Mouse (Mus musculus) left cerebral cortex, postnatal 14 days (tissue): ENCODE data around the gene Izumo1. TPM values are rescaled to one million over a fixed set of nuclear protein-coding genes. Genes with fewer than 3 reads are reported as not detected.

ENCODE experiments used
- DNase-seq, 2 experiments: peaks; one replicate each; pipeline ENCODE4 v3.0.0; 2021 to 2022; ENCODE audit warnings: low spot score in 2 of 2, mixed read lengths in 1 of 2
- intact Hi-C: fragments of 180-260 bp; cut with DNase I; formaldehyde crosslinking; loops from one replicate; pipeline ENCODE4 v1.15.1; 2025
- long read RNA-seq, 2 experiments: library from polyadenylated mRNA; stranded (forward); transcript quantifications; one replicate each; pipeline ENCODE4 v2.0.0; 2021
- total RNA-seq, 2 experiments: library from RNA; stranded (reverse); gene quantifications; 2 replicates each; pipeline ENCODE4 v1.2.3; 2021

Gene Izumo1
- under 1 TPM in 1 of 2 experiments, not detected in 1; 0.26 TPM for total RNA-seq
- long read RNA-seq, experiment 1 = 0 reads
- long read RNA-seq, experiment 2 = 0 reads

DNA sequence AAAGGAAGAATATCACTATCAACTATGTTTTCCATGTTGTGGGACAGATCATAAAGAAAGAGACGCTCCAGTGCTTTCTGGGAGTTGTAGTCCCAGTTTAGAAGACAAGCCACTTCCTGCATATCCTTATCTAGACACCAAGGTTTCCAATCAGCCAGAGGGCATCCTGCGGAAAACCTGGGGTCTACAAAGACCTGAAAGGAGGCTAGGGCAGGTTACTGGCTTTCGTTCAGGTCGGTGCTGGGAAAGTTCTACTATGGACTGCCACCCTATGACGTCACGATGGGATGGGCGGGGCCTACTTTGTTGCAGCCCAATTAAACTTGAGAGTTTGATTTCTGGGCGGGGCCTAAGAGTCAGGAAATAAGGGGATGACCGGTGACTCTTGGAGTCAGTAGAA lies at the start of gene Izumo1:
Gene Izumo1, plus strand, starts transcription at position 369 of the 400 bp plus-strand sequence.
- intact Hi-C loops = no loop called here
- no peak for DNase-seq

DNA sequence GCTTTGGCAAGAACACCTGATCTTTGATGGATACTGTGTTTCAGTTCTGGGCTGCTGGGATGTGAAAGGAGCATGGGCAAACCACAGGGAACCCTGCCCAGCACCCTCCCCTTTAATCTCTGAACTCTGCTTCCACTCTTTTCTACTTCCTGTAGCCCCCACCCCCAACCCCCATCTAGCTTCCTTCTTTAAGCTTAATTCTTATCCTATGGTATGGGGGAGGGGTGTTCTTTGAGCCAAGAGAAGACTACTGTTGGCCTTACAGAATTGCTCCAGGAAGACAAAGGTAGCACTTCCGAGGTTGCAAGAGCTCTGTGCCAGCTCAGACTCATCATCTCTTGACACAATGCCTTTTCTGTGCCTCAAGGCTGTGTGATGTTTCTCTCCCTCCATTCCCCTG lies 49.6 kb upstream of the Izumo1 start:
- no peak for DNase-seq
- intact Hi-C loops = no loop called here

DNA sequence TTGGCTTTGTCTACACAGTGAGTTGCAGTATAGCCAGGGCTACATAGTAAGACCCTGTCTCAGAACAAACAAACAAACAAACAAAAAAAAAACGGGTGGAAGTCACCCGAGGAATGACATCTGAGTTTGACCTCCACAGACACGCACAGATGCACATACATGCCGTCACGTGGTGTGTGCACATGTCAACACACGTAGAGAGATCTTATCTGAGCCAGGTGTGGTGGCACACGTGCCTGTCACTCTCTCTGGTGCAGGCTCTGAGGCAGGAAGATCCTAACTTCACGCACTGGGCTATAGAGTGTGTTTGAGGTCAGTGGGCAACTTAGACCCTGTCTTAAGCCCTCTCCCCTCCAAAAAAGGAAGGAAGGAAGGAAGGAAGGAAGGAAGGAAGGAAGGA lies 47.7 kb upstream of the Izumo1 start:
- DNase-seq = no peak
- intact Hi-C loops = no loop called here

DNA sequence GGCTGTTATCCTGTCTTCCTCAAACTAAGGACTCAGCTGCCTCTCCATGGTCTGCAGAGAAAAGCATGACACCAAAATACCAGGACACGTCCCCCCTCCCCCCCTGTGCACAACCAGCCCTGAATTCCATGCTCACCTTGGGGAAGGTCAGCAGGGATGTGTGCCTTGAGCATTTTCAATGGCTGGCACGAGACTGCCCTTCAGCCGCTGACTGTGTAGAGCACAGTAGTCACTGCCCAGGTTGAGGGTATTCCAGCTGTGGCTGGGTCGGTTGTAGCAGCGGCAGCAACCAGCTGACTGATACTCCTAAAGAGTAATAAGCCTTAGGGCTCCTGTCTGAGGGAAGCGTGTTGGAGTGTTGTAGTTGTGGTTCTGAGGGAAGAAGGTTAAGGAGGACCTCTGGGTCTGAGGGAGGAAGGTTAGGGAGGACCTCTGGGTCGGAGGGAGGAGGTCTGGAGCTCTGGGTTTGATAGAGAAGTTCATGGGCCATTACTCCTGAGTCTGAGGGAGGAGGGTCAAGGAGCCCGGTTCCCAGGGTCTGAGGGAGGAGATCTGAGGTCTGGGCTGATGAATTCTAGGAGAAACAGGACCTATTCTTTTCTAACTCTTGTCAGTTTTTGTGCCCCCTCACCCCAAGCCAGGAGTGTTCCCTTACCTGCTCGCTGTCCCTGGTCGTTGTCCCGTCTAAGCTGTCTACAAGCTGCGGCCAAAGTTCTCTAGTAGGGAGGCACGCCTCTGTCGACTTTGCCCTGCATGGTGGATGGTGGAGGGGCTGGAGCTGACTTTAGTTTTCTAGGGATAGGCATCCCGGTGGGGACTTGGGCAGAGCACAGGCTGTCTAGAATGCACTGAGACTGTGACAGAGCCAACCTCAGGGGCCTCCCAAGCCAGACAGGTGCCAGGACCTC lies 46.9 kb upstream of the Izumo1 start:
- intact Hi-C loops = no loop called here
- DNase-seq = no peak

DNA sequence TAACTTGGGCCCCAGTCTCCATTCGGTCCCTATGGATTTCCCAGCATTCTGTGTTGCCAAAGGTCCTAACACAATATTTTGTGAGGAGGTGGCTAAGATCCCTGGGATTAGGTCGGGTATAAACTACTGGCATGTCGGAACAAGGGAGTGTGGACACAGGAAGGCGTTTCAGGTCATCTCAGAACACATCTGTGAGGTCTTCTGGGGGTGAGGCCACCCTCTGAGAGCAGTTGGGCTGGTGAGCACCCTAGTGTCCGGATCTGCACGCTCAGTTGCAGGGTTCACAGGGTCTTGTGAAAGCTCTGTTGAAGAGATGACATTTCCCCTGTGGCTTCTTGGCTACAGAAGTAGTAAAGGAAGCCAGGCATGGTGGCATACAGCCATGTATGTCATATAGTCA lies 35.7 kb upstream of the Izumo1 start:
- DNase-seq = no peak
- intact Hi-C loops = no loop called here

DNA sequence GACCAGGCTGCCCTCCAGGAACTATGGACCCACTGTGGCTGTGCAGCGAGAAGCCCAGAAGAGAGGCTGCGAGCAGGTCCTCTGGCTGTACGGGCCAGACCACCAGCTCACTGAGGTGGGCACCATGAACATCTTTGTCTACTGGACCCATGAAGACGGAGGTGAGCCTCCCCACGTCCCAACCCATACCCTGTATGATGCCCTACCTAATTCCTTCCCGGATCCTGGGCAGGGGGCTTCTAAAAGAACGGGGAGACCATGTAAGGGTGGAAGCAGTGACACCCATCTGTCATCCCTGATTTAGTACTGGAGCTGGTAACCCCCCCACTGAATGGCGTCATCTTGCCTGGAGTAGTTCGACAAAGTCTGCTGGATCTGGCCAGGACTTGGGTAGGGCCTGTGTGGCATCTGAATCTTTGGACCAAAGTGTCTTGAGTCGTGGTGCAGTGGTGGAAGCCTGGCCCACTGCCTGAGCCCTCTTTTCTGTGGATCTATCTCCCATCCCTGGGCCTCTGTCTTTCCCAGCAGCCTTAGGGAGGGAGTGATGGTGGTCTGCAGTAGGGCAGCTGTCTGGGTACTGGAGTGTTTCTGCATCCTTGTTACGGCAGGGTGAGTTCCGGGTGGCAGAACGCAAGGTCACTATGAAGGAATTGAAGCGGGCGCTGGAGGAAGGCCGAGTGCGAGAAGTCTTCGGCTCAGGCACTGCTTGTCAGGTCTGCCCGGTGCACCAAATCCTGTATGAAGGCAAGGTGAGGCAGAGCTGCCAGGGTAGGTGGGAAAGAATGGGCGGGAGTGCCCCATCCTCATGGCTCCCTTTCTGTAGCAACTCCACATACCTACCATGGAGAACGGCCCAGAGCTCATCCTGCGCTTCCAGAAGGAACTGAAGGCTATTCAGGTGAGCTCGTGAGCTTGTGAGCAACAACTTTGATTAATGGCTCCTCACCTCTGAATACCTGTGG lies 33.7 kb upstream of the Izumo1 start:
- intact Hi-C loops = no loop called here
- no peak for DNase-seq

DNA sequence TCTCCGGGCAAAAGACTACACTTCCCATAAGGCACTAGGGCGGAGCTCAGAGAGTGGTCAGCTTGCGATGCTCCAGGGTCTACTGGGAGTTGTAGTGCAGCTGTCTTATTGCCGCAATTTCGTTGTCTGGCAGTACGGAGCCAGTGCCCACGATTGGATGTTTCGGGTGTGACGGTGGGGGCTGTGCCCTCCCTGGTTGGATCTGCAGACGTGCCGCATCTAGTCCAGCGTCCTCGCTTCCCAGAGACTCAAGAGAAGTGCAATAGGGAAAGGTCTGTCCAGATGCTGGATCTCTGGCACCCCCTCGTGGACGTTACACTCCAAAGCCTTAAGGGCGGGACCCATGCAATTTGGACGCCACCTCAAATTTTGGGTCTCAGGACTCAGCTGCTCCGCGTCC lies 32.4 kb upstream of the Izumo1 start:
- peak; percentile 96 to 99 for DNase-seq
- intact Hi-C loops = no loop called here

DNA sequence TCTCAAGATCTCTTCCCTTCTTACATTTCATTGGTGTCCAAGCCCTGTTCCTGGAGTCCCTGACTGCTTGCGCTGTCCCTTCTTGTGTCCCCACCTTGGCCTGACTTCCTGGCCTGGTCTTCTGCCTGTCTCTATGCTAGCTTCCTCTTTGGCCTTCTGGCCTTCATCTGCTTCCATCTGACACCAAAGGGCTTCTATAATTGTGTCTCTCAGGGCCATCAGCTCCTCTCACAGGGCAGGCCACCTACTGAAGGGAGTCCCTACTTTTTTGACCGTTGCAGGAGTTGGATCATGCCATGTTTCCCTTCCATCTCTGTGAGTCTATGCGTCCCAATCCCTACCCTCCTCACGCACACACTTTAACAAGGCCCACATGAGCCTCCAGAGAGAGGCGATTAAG lies 31.7 kb upstream of the Izumo1 start:
- intact Hi-C loops = no loop called here
- DNase-seq = no peak

DNA sequence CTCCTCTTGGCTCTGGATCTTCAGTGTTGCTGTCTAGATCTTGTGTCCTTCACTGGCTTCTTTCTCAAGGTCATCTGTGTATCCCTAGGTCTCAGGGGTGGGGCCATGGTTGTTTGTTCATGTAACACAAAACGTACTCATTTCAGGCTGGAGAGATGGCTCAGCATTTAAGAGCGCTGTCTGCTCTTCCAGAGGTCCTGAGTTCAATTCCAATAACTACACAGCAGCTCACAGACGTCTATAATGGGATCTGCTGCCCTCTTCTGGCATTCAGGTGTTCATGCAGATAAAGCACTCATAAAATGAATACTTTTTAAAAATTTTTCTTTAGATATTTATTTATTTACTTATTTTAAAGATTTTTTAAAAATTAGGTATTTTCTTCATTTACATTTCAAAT lies 30.7 kb upstream of the Izumo1 start:
- DNase-seq = no peak
- intact Hi-C loops = no loop called here

DNA sequence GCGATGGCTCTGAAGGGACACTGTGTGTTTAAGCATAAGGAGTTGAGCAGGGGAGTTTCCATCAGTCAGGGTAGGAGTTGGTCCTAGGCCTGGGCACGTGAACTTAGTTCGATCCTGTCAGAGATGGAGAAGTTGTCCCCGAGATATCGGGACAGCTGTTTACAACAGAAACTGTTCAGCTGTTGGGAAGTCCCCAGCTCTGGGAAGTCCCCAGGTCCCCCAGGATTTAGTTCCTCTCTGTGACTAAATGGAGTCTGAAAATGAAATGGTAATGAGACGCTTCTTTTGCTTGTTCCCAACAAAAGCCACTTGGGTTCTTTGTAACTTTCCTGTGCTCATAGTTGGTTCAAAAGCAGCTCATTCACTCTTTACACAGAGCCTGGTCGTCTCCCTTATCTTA lies 29.7 kb upstream of the Izumo1 start:
- intact Hi-C loops = no loop called here
- DNase-seq = no peak

DNA sequence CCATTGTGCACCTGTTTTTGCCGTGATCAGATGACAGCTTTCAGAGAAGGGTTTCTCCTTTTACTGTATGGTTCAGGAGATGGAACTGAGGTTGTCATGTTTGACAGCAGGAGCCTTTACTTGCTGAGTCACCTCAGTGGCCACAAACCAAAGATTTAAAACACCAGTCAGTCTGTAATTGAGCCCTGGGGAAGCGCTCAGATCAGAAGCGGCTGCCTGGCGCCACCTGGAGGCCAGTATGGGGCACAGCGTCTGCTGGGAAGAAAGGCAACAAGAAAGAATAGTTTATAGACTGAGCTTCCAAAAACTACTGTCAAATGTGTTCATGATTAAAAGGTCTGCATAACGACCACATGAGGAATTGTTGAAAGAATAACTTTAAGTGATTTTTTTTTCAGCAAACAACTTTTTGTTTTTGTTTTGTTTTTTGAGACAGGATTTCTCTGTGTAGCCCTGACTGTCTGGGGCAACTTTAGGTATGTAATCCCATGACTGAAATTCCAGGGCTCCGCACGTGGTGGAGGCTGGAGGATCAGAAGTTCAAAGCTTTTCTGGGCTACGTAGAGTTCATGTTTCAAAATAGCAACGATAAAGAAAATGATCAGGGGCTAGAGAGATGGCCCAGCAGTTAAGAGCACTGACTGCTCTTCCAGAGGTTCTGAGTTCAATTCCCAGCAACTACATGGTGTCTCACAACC lies 28.3 kb upstream of the Izumo1 start:
- intact Hi-C loops = no loop called here
- DNase-seq = peak; percentile 69 to 81

DNA sequence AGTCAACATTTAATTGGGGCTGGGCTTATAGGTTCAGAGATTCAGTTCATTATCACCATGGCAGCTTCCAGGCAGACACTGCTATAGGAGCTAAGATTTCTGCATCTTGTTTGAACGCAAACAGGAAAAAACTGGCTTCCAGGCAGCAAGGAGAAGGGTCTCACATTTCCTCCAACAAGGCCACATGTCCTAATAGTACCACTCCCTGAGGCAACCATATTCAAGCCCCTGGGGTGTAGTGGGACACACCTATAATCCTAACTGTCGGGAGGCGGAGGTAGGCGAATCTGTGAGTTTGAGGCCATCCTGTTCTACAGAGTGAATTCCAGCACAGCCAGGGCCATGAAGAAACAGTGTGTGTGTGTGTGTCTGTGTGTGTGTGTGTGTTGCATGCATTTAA lies 26.4 kb upstream of the Izumo1 start:
- DNase-seq = no peak
- intact Hi-C loops = loop anchor here (2.0 to 5.0 kb wide), 2 partner anchors 18 to 87 kb away; partner anchors contain the start of gene Ntn5

DNA sequence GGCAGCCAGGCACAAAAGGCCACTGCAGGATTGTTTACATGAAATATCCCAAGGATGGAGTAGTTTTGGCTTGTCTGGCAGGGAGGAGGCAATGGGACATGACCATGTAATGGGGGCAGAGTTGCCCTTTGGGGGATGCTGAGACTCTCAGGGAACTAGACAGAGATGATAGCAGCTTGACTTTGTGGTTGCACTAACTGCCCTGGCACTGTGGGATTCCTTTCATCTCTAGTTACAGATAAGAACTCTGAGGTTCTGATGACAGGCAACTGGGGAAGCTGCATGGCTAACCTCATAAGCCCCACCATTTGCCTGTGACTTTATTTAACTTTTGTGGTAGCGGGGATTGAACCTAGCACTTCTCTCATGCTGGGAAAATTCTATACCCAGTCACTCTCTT lies 25.5 kb upstream of the Izumo1 start:
- intact Hi-C loops = loop anchor here (5.0 kb wide), 1 partner anchor 86 kb away; the partner anchor contains the start of gene Ntn5
- no peak for DNase-seq

DNA sequence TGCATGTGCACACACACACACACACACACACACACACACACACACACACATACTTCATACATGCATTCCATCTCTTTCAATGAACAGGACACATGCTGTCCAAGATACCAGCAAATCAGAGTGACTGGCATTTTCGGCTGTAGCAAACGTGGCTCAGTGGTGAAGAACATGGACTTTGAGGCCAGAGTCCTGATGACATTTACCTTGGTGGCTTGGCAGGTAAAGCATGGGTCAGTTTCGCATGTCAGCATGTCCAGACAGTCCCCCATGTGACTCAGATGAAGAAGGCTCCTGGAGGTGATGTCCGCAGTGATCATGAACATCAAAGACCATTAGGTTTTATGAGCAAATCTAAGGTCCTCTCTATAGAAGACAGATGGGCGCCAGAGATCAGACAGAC lies 24.6 kb upstream of the Izumo1 start:
- DNase-seq = no peak
- intact Hi-C loops = loop anchor here (5.0 kb wide), 1 partner anchor 85 kb away; the partner anchor contains the start of gene Ntn5

DNA sequence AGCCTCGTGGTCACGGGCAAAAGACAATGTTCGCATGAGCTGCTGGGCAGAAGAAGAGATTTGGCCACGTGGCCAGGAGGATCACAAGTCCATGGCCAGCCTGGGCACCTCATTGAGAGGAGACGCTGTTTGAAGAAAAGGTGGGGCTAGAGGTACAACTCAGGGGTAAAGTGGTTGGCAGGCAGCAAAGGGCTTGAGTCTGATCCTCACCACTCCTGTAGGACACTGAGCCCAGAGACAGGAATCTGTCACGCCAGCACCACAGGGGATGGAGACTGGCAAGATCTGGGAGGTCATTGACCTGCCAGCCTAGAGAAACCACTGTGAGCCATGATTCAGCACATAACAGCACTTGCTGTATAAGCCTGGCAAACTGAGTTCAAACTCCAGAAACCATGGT lies 24.1 kb upstream of the Izumo1 start:
- intact Hi-C loops = loop anchor here (5.0 kb wide), 1 partner anchor 85 kb away; the partner anchor contains the start of gene Ntn5
- no peak for DNase-seq

DNA sequence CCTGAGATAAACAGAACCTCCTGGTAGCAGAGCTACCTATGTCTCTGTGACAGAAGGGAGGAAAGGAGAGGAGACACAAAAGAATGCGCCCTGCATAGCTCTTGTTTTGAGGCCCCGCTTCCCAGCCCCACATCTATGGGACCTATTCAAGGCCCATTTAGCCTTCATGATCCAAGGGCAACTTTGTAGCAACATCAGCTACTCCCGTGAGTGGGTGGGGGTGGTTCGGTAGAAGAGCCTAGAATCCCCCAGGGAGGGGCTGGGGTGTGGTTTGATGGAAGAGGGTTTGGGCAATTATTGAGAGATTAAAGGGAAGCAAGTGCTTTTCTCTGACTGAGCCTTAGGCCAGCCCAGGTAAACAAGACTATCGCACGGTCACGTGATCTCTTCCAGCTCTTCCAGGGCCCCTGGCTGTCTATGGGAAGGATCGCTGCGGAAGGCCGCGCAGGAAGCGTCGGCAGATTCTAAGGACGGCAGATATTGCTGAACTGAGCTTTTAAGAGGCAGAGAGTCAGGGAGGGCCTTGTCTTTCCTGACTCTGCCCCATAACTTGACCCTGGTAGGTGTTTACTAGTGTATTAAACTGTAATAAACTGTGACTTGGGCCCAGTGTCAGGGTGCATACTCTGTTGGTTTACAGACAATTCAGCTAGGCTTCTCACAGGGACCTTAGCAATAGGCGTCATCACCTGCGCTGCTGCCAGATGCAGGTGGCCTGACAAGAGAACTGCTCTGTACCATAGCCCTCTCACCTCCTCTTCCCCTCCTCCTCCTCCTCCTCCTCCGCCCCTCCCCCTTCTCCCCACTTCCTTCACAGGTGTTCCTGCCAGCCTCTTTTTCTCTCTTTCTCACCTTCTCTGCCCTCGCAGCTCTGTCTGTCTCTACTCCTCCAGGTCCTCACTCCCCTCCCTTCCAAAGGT lies 22.4 kb upstream of the Izumo1 start:
- intact Hi-C loops = loop anchor here (5.0 kb wide), 1 partner anchor 83 kb away; the partner anchor contains the start of gene Ntn5
- DNase-seq = no peak

DNA sequence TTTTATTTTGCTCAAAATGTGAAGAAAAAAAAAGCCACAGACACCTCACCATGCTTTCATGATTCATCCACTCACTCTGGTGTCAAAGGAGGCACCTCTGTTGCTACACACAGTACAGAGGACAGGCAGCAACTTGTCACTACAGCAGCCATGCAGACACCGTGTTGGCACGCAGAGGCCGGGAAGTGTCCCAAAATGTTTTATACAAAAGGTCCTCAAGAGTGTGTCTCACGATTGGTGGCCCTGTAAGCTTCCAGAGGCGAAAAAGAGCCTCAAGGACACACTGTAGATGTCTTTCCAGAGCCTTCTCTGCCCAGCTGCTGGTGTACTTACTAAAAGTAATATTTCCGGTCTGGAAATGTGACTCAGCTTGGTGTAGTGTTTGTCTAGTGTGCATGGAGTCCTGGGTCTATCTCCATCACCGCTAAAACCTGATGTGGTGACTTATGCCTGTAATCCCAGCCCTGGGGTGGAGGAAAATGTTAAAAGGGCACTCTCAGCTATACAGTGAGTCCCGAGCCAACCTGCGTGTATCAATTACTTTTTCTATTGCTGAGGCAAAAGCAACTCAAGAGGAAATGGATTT lies 15.8 kb upstream of the Izumo1 start:
- DNase-seq = no peak
- intact Hi-C loops = loop anchor here (10.0 kb wide), 1 partner anchor 59 kb away; the partner anchor contains the start of gene Fut2

DNA sequence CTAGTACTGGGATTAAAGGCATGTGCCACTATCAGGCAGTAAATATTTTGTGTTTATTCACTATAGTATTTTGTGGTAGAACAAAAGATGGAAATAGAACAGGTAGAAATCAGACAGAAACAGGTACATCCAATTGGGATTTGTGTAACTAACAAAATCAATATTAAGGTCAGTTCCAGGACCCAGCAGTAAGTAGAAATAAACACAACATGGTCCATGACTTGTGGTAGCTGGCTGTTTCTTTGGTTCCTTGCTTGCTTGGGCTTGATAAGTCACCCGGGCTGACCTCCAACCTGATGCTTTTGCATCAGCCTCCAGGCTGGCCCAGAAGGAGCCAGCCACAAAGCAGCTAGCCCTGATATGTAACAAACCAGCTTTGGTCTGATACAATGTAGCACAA lies 12.1 kb upstream of the Izumo1 start:
- no peak for DNase-seq
- intact Hi-C loops = loop anchor here (10.0 kb wide), 1 partner anchor 55 kb away; the partner anchor contains the start of gene Fut2
